Mouse (Mus musculus): Measurements from ENCODE around the gene Sapcd1. TPM values are rescaled to one million over a fixed set of nuclear protein-coding genes. Genes with fewer than 3 reads are reported as not detected.

Sapcd1 gene
- polyA plus RNA-seq, 1 experiment from 2014 or later, result 6.6 TPM

DNA sequence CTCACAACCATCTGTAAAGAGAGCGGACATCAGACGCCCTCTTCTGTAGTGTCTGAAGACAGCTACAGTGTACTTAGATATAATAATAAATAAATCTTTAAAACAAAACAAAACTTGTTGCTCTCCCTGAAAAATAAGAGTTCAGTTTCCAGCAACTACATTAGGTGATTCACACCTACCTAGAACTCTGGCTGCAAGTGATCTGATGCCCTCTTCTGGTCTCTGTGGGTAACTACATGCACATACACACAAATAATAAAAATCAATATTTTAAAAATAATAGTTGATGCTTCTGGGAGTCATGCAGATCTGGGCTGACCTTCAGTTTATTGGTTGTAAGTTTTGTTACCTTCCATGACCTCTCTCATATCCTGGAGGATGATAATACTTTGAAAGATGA lies 43.6 kb downstream of the Sapcd1 start:
- H3K4me2 ChIP-seq (replicated peaks; ENCODE audit: low read depth, low read length), result no peak overlapping the region
- no peak overlapping the region for H3K27ac ChIP-seq (ENCODE audit: low read depth, low read length)
- H3K27me3 ChIP-seq (ENCODE audit: control insufficient read depth, insufficient read depth, low read length), result no peaks in the 10 kb centered on the region
- H3K9ac ChIP-seq (ENCODE audit: low read depth, low read length), result no peak overlapping the region
- no peak overlapping the region for H3K4me3 ChIP-seq (ENCODE audit: low read length)
- H3K36me3 ChIP-seq (ENCODE audit: control insufficient read depth, insufficient read depth, low read length), result peaks cover 30% of the 10 kb centered on the region
- 79% methylated on average over 2 of the region's 2 CpGs for WGBS
- no peaks in the 10 kb centered on the region for H3K9me3 ChIP-seq (ENCODE audit: control insufficient read depth, low read length)
- no peak for ATAC-seq (ENCODE audit: low FRiP score, low TSS enrichment)
- peaks cover 8% of the 10 kb centered on the region; the same call in 1 of the 2 replicates for H3K4me1 ChIP-seq (ENCODE audit: control insufficient read depth, insufficient read depth, low read length)

- peak overlapping the region; percentile 94 for H3K9ac ChIP-seq (ENCODE audit: low read depth, low read length)
- no peaks in the 10 kb centered on the region for H3K27me3 ChIP-seq (ENCODE audit: control insufficient read depth, insufficient read depth, low read length)
- H3K4me3 ChIP-seq (ENCODE audit: low read length), result peak overlapping the region; percentile 84
- no peak; the same call in 1 of the 2 replicates for ATAC-seq (ENCODE audit: low FRiP score, low TSS enrichment)
- peaks cover 20% of the 10 kb centered on the region for H3K36me3 ChIP-seq (ENCODE audit: control insufficient read depth, insufficient read depth, low read length)
- whole genome bisulfite sequencing, result under 1% methylated on average over 15 of the region's 15 CpGs
- peak overlapping the region; percentile 99 for H3K27ac ChIP-seq (ENCODE audit: low read depth, low read length)
- peak overlapping the region; percentile 71 for H3K4me2 ChIP-seq (replicated peaks; ENCODE audit: low read depth, low read length)
- H3K4me1 ChIP-seq (ENCODE audit: control insufficient read depth, insufficient read depth, low read length), result peaks cover 8% of the 10 kb centered on the region; the same call in 1 of the 2 replicates
- H3K9me3 ChIP-seq (ENCODE audit: control insufficient read depth, low read length), result no peaks in the 10 kb centered on the region
These were observed 45.5 kb downstream of the Sapcd1 start for GRCm38 (mm10) chr17:34982328-34982727.

DNA sequence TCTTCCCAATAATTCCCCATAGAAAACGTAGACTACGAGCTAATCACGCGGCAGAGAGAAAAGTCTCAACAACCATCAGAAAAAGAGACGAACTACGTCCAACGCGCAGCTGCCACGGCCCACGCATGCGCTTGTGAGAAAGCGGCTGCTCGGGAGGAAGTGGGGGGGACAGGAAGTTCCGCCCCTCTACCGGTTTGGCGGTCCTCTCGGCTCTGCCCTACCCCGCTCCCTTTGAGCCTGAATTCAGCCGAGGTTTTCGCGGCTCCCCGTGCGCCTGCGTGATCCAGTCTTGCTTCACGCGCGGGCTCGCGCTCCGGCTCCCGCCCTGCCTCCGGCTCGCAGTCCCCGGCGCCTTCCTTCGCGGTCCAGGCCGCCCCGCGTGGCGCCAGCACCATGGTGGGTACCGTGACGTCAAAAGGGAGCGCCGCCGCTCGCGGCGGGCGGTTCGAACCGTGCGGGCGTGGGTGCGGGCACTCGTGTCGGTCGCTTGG lies 46.1 kb downstream of the Sapcd1 start, which contains the start of gene Lsm2:
Lsm2 (plus strand) TSS at position 173 of the 491 bp plus-strand sequence.
- Histone ChIP-seq H3K9ac (ENCODE audit: low read depth, low read length) (peak within 1 kb of the TSS; percentile 94), H3K9me3 (ENCODE audit: control insufficient read depth, low read length) (no peaks in the 10 kb centered on the region), H3K36me3 (ENCODE audit: control insufficient read depth, insufficient read depth, low read length) (peaks cover 19% of the 10 kb centered on the region), H3K4me3 (ENCODE audit: low read length) (peak within 1 kb of the TSS; percentile 84), H3K4me1 (ENCODE audit: control insufficient read depth, insufficient read depth, low read length) (peaks cover 8% of the 10 kb centered on the region; the same call in 1 of the 2 replicates), H3K27ac (ENCODE audit: low read depth, low read length) (peak within 1 kb of the TSS; percentile 99), H3K4me2 (replicated peaks; ENCODE audit: low read depth, low read length) (peak within 1 kb of the TSS; percentile 71), H3K27me3 (ENCODE audit: control insufficient read depth, insufficient read depth, low read length) (no peaks in the 10 kb centered on the region)
- ATAC-seq (ENCODE audit: low FRiP score, low TSS enrichment), result peak; percentile 95
- 1% methylated on average over 57 of the region's 58 CpGs for whole genome bisulfite sequencing

GRCm38 (mm10) chr17:34980655-34981054 lies 47.2 kb downstream of the Sapcd1 start:
- Histone ChIP-seq H3K27ac (ENCODE audit: low read depth, low read length) (peak overlapping the region; percentile 99; the same call in 1 of the 2 replicates), H3K4me1 (ENCODE audit: control insufficient read depth, insufficient read depth, low read length) (peaks cover 8% of the 10 kb centered on the region; the same call in 1 of the 2 replicates), H3K9me3 (ENCODE audit: control insufficient read depth, low read length) (no peaks in the 10 kb centered on the region), H3K4me2 (replicated peaks; ENCODE audit: low read depth, low read length) (peak overlapping the region; percentile 71), H3K36me3 (ENCODE audit: control insufficient read depth, insufficient read depth, low read length) (peaks cover 8% of the 10 kb centered on the region), H3K9ac (ENCODE audit: low read depth, low read length) (peak overlapping the region; percentile 94; the same call in 1 of the 2 replicates), H3K4me3 (ENCODE audit: low read length) (peak overlapping the region; percentile 84), H3K27me3 (ENCODE audit: control insufficient read depth, insufficient read depth, low read length) (no peaks in the 10 kb centered on the region)
- no peak for ATAC-seq (ENCODE audit: low FRiP score, low TSS enrichment)
- WGBS, result 23% methylated on average over 2 of the region's 2 CpGs

DNA sequence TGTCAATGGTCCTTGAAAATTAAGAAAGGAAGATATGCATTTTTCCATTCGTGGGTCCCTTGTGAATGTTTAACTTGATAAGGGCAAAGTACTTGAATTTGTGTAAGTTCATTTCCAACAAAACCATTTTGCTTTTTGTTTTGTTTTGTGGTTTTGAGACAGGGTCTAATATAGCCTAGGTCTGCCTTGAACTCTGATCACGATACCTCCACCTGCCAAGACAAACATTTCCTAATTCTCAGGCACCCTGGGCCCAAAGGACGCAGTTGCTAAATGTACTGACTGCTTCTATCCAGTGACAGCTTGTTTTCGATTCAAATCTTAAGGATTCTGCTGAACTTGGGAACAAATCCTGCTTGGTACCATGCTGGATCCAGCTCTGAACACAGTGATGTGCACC lies 48.2 kb downstream of the Sapcd1 start:
- H3K4me3 ChIP-seq (ENCODE audit: low read length), result no peak overlapping the region
- H3K9me3 ChIP-seq (ENCODE audit: control insufficient read depth, low read length), result no peaks in the 10 kb centered on the region
- H3K4me2 ChIP-seq (replicated peaks; ENCODE audit: low read depth, low read length), result no peak overlapping the region
- no peaks in the 10 kb centered on the region for H3K36me3 ChIP-seq (ENCODE audit: control insufficient read depth, insufficient read depth, low read length)
- no peaks in the 10 kb centered on the region for H3K27me3 ChIP-seq (ENCODE audit: control insufficient read depth, insufficient read depth, low read length)
- ATAC-seq (ENCODE audit: low FRiP score, low TSS enrichment), result no peak
- no peak overlapping the region for H3K9ac ChIP-seq (ENCODE audit: low read depth, low read length)
- 92% methylated on average over 4 of the region's 4 CpGs for WGBS
- no peak overlapping the region for H3K27ac ChIP-seq (ENCODE audit: low read depth, low read length)
- peaks cover 8% of the 10 kb centered on the region; the same call in 1 of the 2 replicates for H3K4me1 ChIP-seq (ENCODE audit: control insufficient read depth, insufficient read depth, low read length)

- peaks cover 8% of the 10 kb centered on the region; the same call in 1 of the 2 replicates for H3K4me1 ChIP-seq (ENCODE audit: control insufficient read depth, insufficient read depth, low read length)
- H3K36me3 ChIP-seq (ENCODE audit: control insufficient read depth, insufficient read depth, low read length), result no peaks in the 10 kb centered on the region
- no peaks in the 10 kb centered on the region for H3K9me3 ChIP-seq (ENCODE audit: control insufficient read depth, low read length)
- H3K27me3 ChIP-seq (ENCODE audit: control insufficient read depth, insufficient read depth, low read length), result no peaks in the 10 kb centered on the region
- H3K27ac ChIP-seq (ENCODE audit: low read depth, low read length), result no peak overlapping the region
- 89% methylated on average over 27 of the region's 27 CpGs for WGBS
- H3K4me3 ChIP-seq (ENCODE audit: low read length), result no peak overlapping the region
- ATAC-seq (ENCODE audit: low FRiP score, low TSS enrichment), result no peak
- no peak overlapping the region for H3K9ac ChIP-seq (ENCODE audit: low read depth, low read length)
- H3K4me2 ChIP-seq (replicated peaks; ENCODE audit: low read depth, low read length), result no peak overlapping the region
These were observed 49.6 kb downstream of the Sapcd1 start for GRCm38 (mm10) chr17:34978239-34978638.

- Histone ChIP-seq H3K27me3 (ENCODE audit: control insufficient read depth, insufficient read depth, low read length) (no peaks in the 10 kb centered on the region), H3K9ac (ENCODE audit: low read depth, low read length) (no peak overlapping the region), H3K36me3 (ENCODE audit: control insufficient read depth, insufficient read depth, low read length) (no peaks in the 10 kb centered on the region), H3K4me3 (ENCODE audit: low read length) (no peak overlapping the region), H3K27ac (ENCODE audit: low read depth, low read length) (no peak overlapping the region), H3K4me1 (ENCODE audit: control insufficient read depth, insufficient read depth, low read length) (0 out of 2 replicates have a peak, but pooled peaks cover 5% of the 10 kb centered on the region), H3K4me2 (replicated peaks; ENCODE audit: low read depth, low read length) (no peak overlapping the region), H3K9me3 (ENCODE audit: control insufficient read depth, low read length) (no peaks in the 10 kb centered on the region)
- WGBS, result 91% methylated on average over 20 of the region's 20 CpGs
- ATAC-seq (ENCODE audit: low FRiP score, low TSS enrichment), result no peak
These were observed 50.8 kb downstream of the Sapcd1 start for GRCm38 (mm10) chr17:34977000-34977399.

Other genes with a start within 250 kb of the Sapcd1 start
- not detected in 2 replicates for gene Cyp21a1, start 223.5 kb downstream of the Sapcd1 start, polyA plus RNA-seq (2014; fragmentation: Nextera tagmentation; extraction: Ambion mirVana)
- gene Stk19, start 191.1 kb downstream of the Sapcd1 start, polyA plus RNA-seq (2014; fragmentation: Nextera tagmentation; extraction: Ambion mirVana), result 25.2 and 28.7 TPM in 2 replicates
- 55.7 and 66.4 TPM in 2 replicates for gene Dxo, start 191.0 kb downstream of the Sapcd1 start, polyA plus RNA-seq (2014; fragmentation: Nextera tagmentation; extraction: Ambion mirVana)
- gene Skiv2l, start 177.8 kb downstream of the Sapcd1 start, polyA plus RNA-seq (2014; fragmentation: Nextera tagmentation; extraction: Ambion mirVana), result 22.8 and 45.9 TPM in 2 replicates
- gene Nelfe, start 177.6 kb downstream of the Sapcd1 start, polyA plus RNA-seq (2014; fragmentation: Nextera tagmentation; extraction: Ambion mirVana), result 107 and 119 TPM in 2 replicates
- gene Cfb, start 165.5 kb downstream of the Sapcd1 start, polyA plus RNA-seq (2014; fragmentation: Nextera tagmentation; extraction: Ambion mirVana), result 4.0 and 5.4 TPM in 2 replicates
- 2.1 and 3.7 TPM in 2 replicates for gene Zbtb12, start 148.5 kb downstream of the Sapcd1 start, polyA plus RNA-seq (2014; fragmentation: Nextera tagmentation; extraction: Ambion mirVana)
- not detected in 2 replicates for gene Gm20547, start 146.0 kb downstream of the Sapcd1 start, polyA plus RNA-seq (2014; fragmentation: Nextera tagmentation; extraction: Ambion mirVana)
- 1.7 and 1.9 TPM in 2 replicates for gene C2, start 129.8 kb downstream of the Sapcd1 start, polyA plus RNA-seq (2014; fragmentation: Nextera tagmentation; extraction: Ambion mirVana)
- 70.5 and 76.9 TPM in 2 replicates for gene Ehmt2, start 129.5 kb downstream of the Sapcd1 start, polyA plus RNA-seq (2014; fragmentation: Nextera tagmentation; extraction: Ambion mirVana)
- gene Slc44a4, start 113.5 kb downstream of the Sapcd1 start, polyA plus RNA-seq (2014; fragmentation: Nextera tagmentation; extraction: Ambion mirVana), result 5.4 and 7.7 TPM in 2 replicates
- gene Neu1, start 96.8 kb downstream of the Sapcd1 start, polyA plus RNA-seq (2014; fragmentation: Nextera tagmentation; extraction: Ambion mirVana), result 19.6 and 23.2 TPM in 2 replicates
- 0.54 and 0.80 TPM in 2 replicates for gene Hspa1b, start 68.8 kb downstream of the Sapcd1 start, polyA plus RNA-seq (2014; fragmentation: Nextera tagmentation; extraction: Ambion mirVana)
- not detected in 2 replicates for gene Gm20481, start 58.1 kb downstream of the Sapcd1 start, polyA plus RNA-seq (2014; fragmentation: Nextera tagmentation; extraction: Ambion mirVana)
- gene Hspa1a, start 55.9 kb downstream of the Sapcd1 start, polyA plus RNA-seq (2014; fragmentation: Nextera tagmentation; extraction: Ambion mirVana), result 4.3 and 4.8 TPM in 2 replicates
- gene Hspa1l, start 55.3 kb downstream of the Sapcd1 start, polyA plus RNA-seq (2014; fragmentation: Nextera tagmentation; extraction: Ambion mirVana), result 0.79 and 1.3 TPM in 2 replicates
- 240 and 246 TPM in 2 replicates for gene Lsm2, start 46.2 kb downstream of the Sapcd1 start, polyA plus RNA-seq (2014; fragmentation: Nextera tagmentation; extraction: Ambion mirVana)
- 96.4 and 137 TPM in 2 replicates for gene Vars, start 27.0 kb downstream of the Sapcd1 start, polyA plus RNA-seq (2014; fragmentation: Nextera tagmentation; extraction: Ambion mirVana)
- gene Vwa7, start 11.4 kb downstream of the Sapcd1 start, polyA plus RNA-seq (2014; fragmentation: Nextera tagmentation; extraction: Ambion mirVana), result 0.13 and 0.28 TPM in 2 replicates
- gene Msh5, start 18.7 kb upstream of the Sapcd1 start, polyA plus RNA-seq (2014; fragmentation: Nextera tagmentation; extraction: Ambion mirVana), result 4.9 and 5.9 TPM in 2 replicates
- 72.1 and 172 TPM in 2 replicates for gene Clic1, start 21.9 kb upstream of the Sapcd1 start, polyA plus RNA-seq (2014; fragmentation: Nextera tagmentation; extraction: Ambion mirVana)
- 355 and 422 TPM in 2 replicates for gene Ddah2, start 31.0 kb upstream of the Sapcd1 start, polyA plus RNA-seq (2014; fragmentation: Nextera tagmentation; extraction: Ambion mirVana)
- 0.20 and 0.30 TPM in 2 replicates for gene Ly6g6c, start 37.4 kb upstream of the Sapcd1 start, polyA plus RNA-seq (2014; fragmentation: Nextera tagmentation; extraction: Ambion mirVana)
- gene Mpig6b, start 38.2 kb upstream of the Sapcd1 start, polyA plus RNA-seq (2014; fragmentation: Nextera tagmentation; extraction: Ambion mirVana), result 0.36 and 0.46 TPM in 2 replicates
- 0.81 and 1.3 TPM in 2 replicates for gene Ly6g6e, start 48.9 kb upstream of the Sapcd1 start, polyA plus RNA-seq (2014; fragmentation: Nextera tagmentation; extraction: Ambion mirVana)
- 4.3 and 4.8 TPM in 2 replicates for gene Ly6g6d, start 50.0 kb upstream of the Sapcd1 start, polyA plus RNA-seq (2014; fragmentation: Nextera tagmentation; extraction: Ambion mirVana)
- 0.31 and 0.34 TPM in 2 replicates for gene Ly6g6f, start 57.6 kb upstream of the Sapcd1 start, polyA plus RNA-seq (2014; fragmentation: Nextera tagmentation; extraction: Ambion mirVana)
- 73.9 and 85.7 TPM in 2 replicates for gene Abhd16a, start 61.2 kb upstream of the Sapcd1 start, polyA plus RNA-seq (2014; fragmentation: Nextera tagmentation; extraction: Ambion mirVana)
- not detected in 2 replicates for gene Ly6g5c, start 80.3 kb upstream of the Sapcd1 start, polyA plus RNA-seq (2014; fragmentation: Nextera tagmentation; extraction: Ambion mirVana)
- gene Ly6g5b, start 87.4 kb upstream of the Sapcd1 start, polyA plus RNA-seq (2014; fragmentation: Nextera tagmentation; extraction: Ambion mirVana), result 1.2 and 1.3 TPM in 2 replicates
- 19.4 and 20.8 TPM in 2 replicates for gene Gpank1, start 93.4 kb upstream of the Sapcd1 start, polyA plus RNA-seq (2014; fragmentation: Nextera tagmentation; extraction: Ambion mirVana)
- gene Csnk2b, start 94.0 kb upstream of the Sapcd1 start, polyA plus RNA-seq (2014; fragmentation: Nextera tagmentation; extraction: Ambion mirVana), result 325 and 334 TPM in 2 replicates
- 9.4 and 10.0 TPM in 2 replicates for gene D17H6S53E, start 98.4 kb upstream of the Sapcd1 start, polyA plus RNA-seq (2014; fragmentation: Nextera tagmentation; extraction: Ambion mirVana)
- 9.7 and 10.4 TPM in 2 replicates for gene Apom, start 104.0 kb upstream of the Sapcd1 start, polyA plus RNA-seq (2014; fragmentation: Nextera tagmentation; extraction: Ambion mirVana)
- gene Bag6, start 107.2 kb upstream of the Sapcd1 start, polyA plus RNA-seq (2014; fragmentation: Nextera tagmentation; extraction: Ambion mirVana), result 82.6 and 99.0 TPM in 2 replicates
- gene Prrc2a, start 136.9 kb upstream of the Sapcd1 start, polyA plus RNA-seq (2014; fragmentation: Nextera tagmentation; extraction: Ambion mirVana), result 248 and 262 TPM in 2 replicates
- gene Aif1, start 148.1 kb upstream of the Sapcd1 start, polyA plus RNA-seq (2014; fragmentation: Nextera tagmentation; extraction: Ambion mirVana), result 9.7 and 10.9 TPM in 2 replicates
- 12.2 and 15.9 TPM in 2 replicates for gene Lst1, start 160.4 kb upstream of the Sapcd1 start, polyA plus RNA-seq (2014; fragmentation: Nextera tagmentation; extraction: Ambion mirVana)
- gene Ltb, start 166.4 kb upstream of the Sapcd1 start, polyA plus RNA-seq (2014; fragmentation: Nextera tagmentation; extraction: Ambion mirVana), result 0.34 and 1.4 TPM in 2 replicates
- not detected in 2 replicates for gene Tnf, start 174.0 kb upstream of the Sapcd1 start, polyA plus RNA-seq (2014; fragmentation: Nextera tagmentation; extraction: Ambion mirVana)
- gene Lta, start 177.3 kb upstream of the Sapcd1 start, polyA plus RNA-seq (2014; fragmentation: Nextera tagmentation; extraction: Ambion mirVana), result 0.14 TPM in 1 of 2 replicates, not detected in the other
- 0.89 TPM in 1 of 2 replicates, not detected in the other for gene Gm16181, start 192.8 kb upstream of the Sapcd1 start, polyA plus RNA-seq (2014; fragmentation: Nextera tagmentation; extraction: Ambion mirVana)
- 5.3 and 6.4 TPM in 2 replicates for gene Atp6v1g2, start 205.6 kb upstream of the Sapcd1 start, polyA plus RNA-seq (2014; fragmentation: Nextera tagmentation; extraction: Ambion mirVana)
- 3.3 and 6.0 TPM in 2 replicates for gene Nfkbil1, start 207.8 kb upstream of the Sapcd1 start, polyA plus RNA-seq (2014; fragmentation: Nextera tagmentation; extraction: Ambion mirVana)
- gene Ddx39b, start 213.7 kb upstream of the Sapcd1 start, polyA plus RNA-seq (2014; fragmentation: Nextera tagmentation; extraction: Ambion mirVana), result 525 and 616 TPM in 2 replicates
- gene H2-D1, start 234.7 kb upstream of the Sapcd1 start, polyA plus RNA-seq (2014; fragmentation: Nextera tagmentation; extraction: Ambion mirVana), result 38.3 and 42.8 TPM in 2 replicates

All from kidney, embryonic 14.5 days (tissue).